Mouse (Mus musculus) NIH3T3 (cell line): ENCODE results near the gene Acox3.
A peak's percentile ranks its signal among the peaks of the same experiment; 100 is the strongest.

Experiments
- DNase-seq: peaks from one replicate; pipeline ENCODE4 v3.0.0-alpha.2; 2012; ENCODE audit warnings: low read depth

Acox3 gene

GRCm38 (mm10) chr5:35610381-35610780 lies 27.5 kb downstream of the Acox3 start:
- no peak for DNase-seq

GRCm38 (mm10) chr5:35611170-35611569 lies 28.3 kb downstream of the Acox3 start:
- DNase-seq: no peak

- no peak for DNase-seq
Observed at GRCm38 (mm10) chr5:35611900-35612299, 29.1 kb downstream of the Acox3 start.

GRCm38 (mm10) chr5:35612722-35613121 lies 29.9 kb downstream of the Acox3 start:
- DNase-seq: no peak

GRCm38 (mm10) chr5:35616943-35617342 lies 34.1 kb downstream of the Acox3 start:
- peak; percentile 79 for DNase-seq

- no peak for DNase-seq
Observed at GRCm38 (mm10) chr5:35621114-35621513, 38.3 kb downstream of the Acox3 start.

GRCm38 (mm10) chr5:35623831-35624230 lies 41.0 kb downstream of the Acox3 start:
- DNase-seq: no peak

- no peak for DNase-seq
Observed at GRCm38 (mm10) chr5:35624751-35625239, 42.0 kb downstream of the Acox3 start.

- DNase-seq: peak; percentile 31
Observed at GRCm38 (mm10) chr5:35626408-35626807, 43.6 kb downstream of the Acox3 start.

GRCm38 (mm10) chr5:35627307-35627840 lies 44.5 kb downstream of the Acox3 start:
- DNase-seq: no peak

- no peak for DNase-seq
Observed at GRCm38 (mm10) chr5:35628685-35629084, 45.8 kb downstream of the Acox3 start.

- no peak for DNase-seq
Observed at GRCm38 (mm10) chr5:35629333-35629732, 46.5 kb downstream of the Acox3 start.

- DNase-seq: no peak
Observed at GRCm38 (mm10) chr5:35630706-35631105, 47.9 kb downstream of the Acox3 start.

- no peak for DNase-seq
Observed at GRCm38 (mm10) chr5:35631224-35631623, 48.4 kb downstream of the Acox3 start.

- DNase-seq: no peak
Observed at GRCm38 (mm10) chr5:35631755-35632154, 48.9 kb downstream of the Acox3 start.

GRCm38 (mm10) chr5:35632841-35633240 lies 50.0 kb downstream of the Acox3 start:
- no peak for DNase-seq

- no peak for DNase-seq
Observed at GRCm38 (mm10) chr5:35636016-35636415, 53.2 kb downstream of the Acox3 start.

GRCm38 (mm10) chr5:35641961-35642584 lies 59.2 kb downstream of the Acox3 start:
- DNase-seq: no peak

GRCm38 (mm10) chr5:35643401-35644048 lies 60.7 kb downstream of the Acox3 start:
- no peak for DNase-seq

- DNase-seq: no peak
Observed at GRCm38 (mm10) chr5:35644082-35644481, 61.2 kb downstream of the Acox3 start.

- no peak for DNase-seq
Observed at GRCm38 (mm10) chr5:35645938-35646493, 63.2 kb downstream of the Acox3 start.

GRCm38 (mm10) chr5:35646927-35647326 lies 64.1 kb downstream of the Acox3 start:
- peak; percentile 37 for DNase-seq

- DNase-seq: peak; percentile 80
Observed at GRCm38 (mm10) chr5:35647562-35647961, 64.7 kb downstream of the Acox3 start.
